In the genomic region with DNA sequence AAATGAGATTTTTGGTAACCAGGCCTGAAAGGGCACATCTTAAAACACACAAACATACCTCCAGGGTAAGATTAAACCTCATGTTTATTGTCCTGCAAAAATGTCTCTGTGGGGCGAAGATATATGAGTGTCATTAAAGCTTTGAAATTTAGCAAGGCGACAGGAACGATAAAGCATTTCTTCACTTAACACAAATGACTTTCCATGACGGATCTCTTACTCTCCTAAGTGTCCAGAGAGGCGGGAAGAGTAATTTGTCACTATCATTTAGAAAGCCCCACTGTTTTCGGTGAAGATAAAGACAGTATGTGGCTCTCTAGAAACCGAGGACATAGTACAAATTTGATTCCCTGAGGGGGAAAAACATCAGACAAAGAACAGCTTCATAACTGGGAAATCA, we compare ENCODE assay signal across 29 mouse cellular contexts. TPM values are rescaled to one million over a fixed set of nuclear protein-coding genes. Genes with fewer than 3 reads are reported as not detected.
DNase-seq lines count a peak whose midpoint lies in the region; ATAC-seq and TF ChIP-seq lines count a peak whose summit lies in the region.
"Had no signal": no experiment of that assay in that cellular context is flagged by ENCODE, and none has a peak within 500 bp of the region (broad histone marks: within the 10 kb centered on the region; RNA-seq: fewer than 3 reads in every experiment).

No protein-coding gene starts in this region.

- TF ChIP-seq POLR2A in kidney, adult 2 months (IDR thresholded peaks at IDR 0.05; ENCODE audit: low read depth, low read length), result no peak

- H3K4me2 ChIP-seq in neural tube, embryonic 11.5 days (ENCODE audit: low read depth), result no peak overlapping the region
- H3K4me2 ChIP-seq: embryonic facial prominence, embryonic 12.5 days; heart, embryonic 11.5 days; limb, embryonic 15.5 days; liver, embryonic 13.5 days; midbrain, embryonic 13.5 days had no signal

- no peak overlapping the region for H3K9ac ChIP-seq in neural tube, embryonic 11.5 days (ENCODE audit: low read length)
- H3K9ac ChIP-seq: embryonic facial prominence, embryonic 12.5 days; limb, embryonic 15.5 days; liver, embryonic 13.5 days; midbrain, embryonic 13.5 days had no signal

- 50% methylated on average over 7 of the region's 7 CpGs for WGBS in kidney, adult 2 months
- 36% methylated on average over 7 of the region's 7 CpGs for WGBS in neural tube, embryonic 11.5 days

- H3K4me1 ChIP-seq in kidney, adult 2 months (ENCODE audit: control insufficient read depth, insufficient read depth, low read length), result peaks cover 33% of the 10 kb centered on the region
- H3K4me1 ChIP-seq in neural tube, embryonic 11.5 days (ENCODE audit: control insufficient read depth, insufficient read depth, low read length), result 0 out of 2 replicates have a peak, but pooled peaks cover 3% of the 10 kb centered on the region
- H3K4me1 ChIP-seq: megakaryocyte, embryonic 14.5 days had no signal

- no peaks in the 10 kb centered on the region for H3K9me3 ChIP-seq in neural tube, embryonic 11.5 days (ENCODE audit: control insufficient read depth, low read length)
- H3K9me3 ChIP-seq: embryonic facial prominence, embryonic 12.5 days; limb, embryonic 10.5 days; limb, embryonic 15.5 days; liver, embryonic 13.5 days; megakaryocyte, embryonic 14.5 days; midbrain, embryonic 13.5 days had no signal

- peak overlapping the region; percentile 74 for H3K27ac ChIP-seq in kidney, adult 2 months (ENCODE audit: insufficient read depth, low read depth, low read length)
- H3K27ac ChIP-seq in neural tube, embryonic 11.5 days (ENCODE audit: low read depth, low read length), result no peak overlapping the region
- H3K27ac ChIP-seq: embryonic facial prominence, embryonic 12.5 days; limb, embryonic 10.5 days; limb, embryonic 15.5 days; liver, embryonic 13.5 days; midbrain, embryonic 13.5 days had no signal

- peak; percentile 52 for ATAC-seq in neural tube, embryonic 11.5 days (ENCODE audit: insufficient read depth, low FRiP score, low TSS enrichment)
- ATAC-seq: forebrain, embryonic 14.5 days; inflammation-experienced regulatory T-cells, adult 6 months; lung, postnatal 0 days; midbrain, embryonic 13.5 days; Patski had no signal

- H3K4me3 ChIP-seq in kidney, adult 2 months (ENCODE audit: insufficient read depth, low read depth, low read length), result no peak overlapping the region
- no peak overlapping the region for H3K4me3 ChIP-seq in neural tube, embryonic 11.5 days (ENCODE audit: low read depth, low read length)
- H3K4me3 ChIP-seq: embryonic facial prominence, embryonic 12.5 days; limb, embryonic 10.5 days; limb, embryonic 15.5 days; liver, embryonic 13.5 days; megakaryocyte, embryonic 14.5 days; midbrain, embryonic 13.5 days had no signal

- TF ChIP-seq CTCF in kidney, adult 2 months (conservative IDR thresholded peaks at IDR 0.05; ENCODE audit: insufficient read depth, insufficient read length, low read depth, low read length), result no peak

- no peaks in the 10 kb centered on the region for H3K36me3 ChIP-seq in kidney, adult 2 months (ENCODE audit: control insufficient read depth, insufficient read depth, low read length)
- H3K36me3 ChIP-seq in neural tube, embryonic 11.5 days (ENCODE audit: control insufficient read depth, insufficient read depth, low read length), result no peaks in the 10 kb centered on the region; the same call in 1 of the 2 replicates
- H3K36me3 ChIP-seq: liver, embryonic 13.5 days had no signal

- no peaks in the 10 kb centered on the region for H3K27me3 ChIP-seq in kidney, adult 2 months (replicated peaks; ENCODE audit: control insufficient read depth, insufficient read depth, low read length)
- no peaks in the 10 kb centered on the region for H3K27me3 ChIP-seq in neural tube, embryonic 11.5 days (ENCODE audit: control insufficient read depth, insufficient read depth, low read length)
- H3K27me3 ChIP-seq: embryonic facial prominence, embryonic 12.5 days; limb, embryonic 15.5 days; liver, embryonic 13.5 days; megakaryocyte, embryonic 14.5 days; midbrain, embryonic 13.5 days; Patski had no signal

- DNase-seq in embryo, embryonic 11 days, result peak; percentile 31
- no peak for DNase-seq in embryo, embryonic 10 days (ENCODE audit: low spot score)
- no peak for DNase-seq in kidney, adult 2 months
- DNase-seq in kidney, adult 8-10 months, result no peak
- DNase-seq in neural tube, embryonic 11.5 days (ENCODE audit: low spot score), result no peak
- DNase-seq in neural tube, embryonic 10.5 days (ENCODE audit: extremely low spot score, low spot score), result no peak
- no peak for DNase-seq in thymus, adult 18-20 months
- DNase-seq: adrenal gland, postnatal 10 days; gastrocnemius, postnatal 25 days; heart, adult 18-20 months; heart, postnatal 4 days; kidney, adult 11 months; kidney, postnatal 4 days; layer of hippocampus, adult 9-11 months; liver, embryonic 13.5 days; lung, adult 18-20 months; lung, postnatal 4 days; retina, postnatal 1 day; right cerebral cortex, postnatal 14 days had no signal

RNA-seq across cellular contexts. Expression of a gene that starts 8.4 kb away (rescaled TPM):
- 587 and 592 TPM in 2 replicates for polyA plus RNA-seq in kidney, adult 2 months (2012; rRNA removed)
- 197 and 210 TPM in 2 replicates for polyA plus RNA-seq in neural tube, embryonic 11.5 days (2014; fragmentation: Nextera tagmentation; extraction: Ambion mirVana)
